ENCODE assay signal across 24 mouse cellular contexts in genomic region chr16:50612944-50613343, GRCm38 (mm10). TPM values are rescaled to one million over a fixed set of nuclear protein-coding genes. Genes with fewer than 3 reads are reported as not detected.
"Had no signal": no experiment of that assay in that cellular context is flagged by ENCODE, and none has a peak within 500 bp of the region (broad histone marks: within the 10 kb centered on the region; RNA-seq: fewer than 3 reads in every experiment).

No protein-coding gene starts in this region.

- H3K27me3 ChIP-seq: kidney, embryonic 15.5 days; limb, embryonic 12.5 days; liver, embryonic 13.5 days; lung, embryonic 15.5 days; neural tube, embryonic 12.5 days had no signal

- H3K9me3 ChIP-seq: kidney, embryonic 15.5 days; limb, embryonic 12.5 days; liver, embryonic 13.5 days; lung, embryonic 15.5 days; midbrain, embryonic 10.5 days; midbrain, embryonic 15.5 days; neural tube, embryonic 12.5 days had no signal

- H3K4me2 ChIP-seq: kidney, embryonic 15.5 days; limb, embryonic 12.5 days; liver, embryonic 13.5 days; lung, embryonic 15.5 days; midbrain, embryonic 15.5 days; neural tube, embryonic 12.5 days had no signal

- H3K4me1 ChIP-seq: kidney, embryonic 15.5 days; limb, embryonic 12.5 days; liver, embryonic 13.5 days; neural tube, embryonic 12.5 days had no signal

- H3K4me3 ChIP-seq: kidney, embryonic 15.5 days; limb, embryonic 12.5 days; liver, embryonic 13.5 days; lung, embryonic 15.5 days; midbrain, embryonic 10.5 days; midbrain, embryonic 15.5 days; neural tube, embryonic 12.5 days had no signal

- H3K9ac ChIP-seq: kidney, embryonic 15.5 days; limb, embryonic 12.5 days; liver, embryonic 13.5 days; liver, postnatal 0 days; lung, embryonic 15.5 days; midbrain, embryonic 15.5 days; neural tube, embryonic 12.5 days had no signal

- H3K27ac ChIP-seq: kidney, embryonic 15.5 days; limb, embryonic 12.5 days; liver, embryonic 13.5 days; lung, embryonic 15.5 days; macrophage; midbrain, embryonic 10.5 days; midbrain, embryonic 15.5 days; neural tube, embryonic 12.5 days had no signal

- H3K36me3 ChIP-seq: kidney, embryonic 15.5 days; limb, embryonic 12.5 days; liver, embryonic 13.5 days; lung, embryonic 15.5 days; midbrain, embryonic 10.5 days; midbrain, embryonic 15.5 days; neural tube, embryonic 12.5 days had no signal

- DNase-seq: kidney, adult 2 months; kidney, postnatal 14 days; liver; liver, embryonic 13.5 days; liver, postnatal 0 days; lung, postnatal 14 days; spleen, adult 18-20 months; thymus, adult 18-20 months; thymus, postnatal 25 days had no signal

- ATAC-seq: liver, postnatal 0 days; midbrain, embryonic 15.5 days had no signal

RNA-seq across cellular contexts. Expression of gene Ccdc54, which starts 22.0 kb away (rescaled TPM):
- total RNA-seq: layer of hippocampus, adult 8-10 months; layer of hippocampus, postnatal 14 days; left cerebral cortex, adult 18-20 months; left cerebral cortex, postnatal 10 days; monocyte, adult 5-6 weeks; neutrophil, adult 5-6 weeks had no signal
- polyA plus RNA-seq: kidney, adult 2 months; kidney, embryonic 15.5 days; large intestine, adult 2 months; limb, embryonic 12.5 days; liver, embryonic 13.5 days; liver, postnatal 0 days; lung, embryonic 15.5 days; midbrain, embryonic 10.5 days; midbrain, embryonic 15.5 days; neural tube, embryonic 12.5 days; stomach, embryonic 14.5 days had no signal
